Mouse (Mus musculus) neural tube, embryonic 13.5 days (tissue): ENCODE data around the gene Tc2n. TPM values are rescaled to one million over a fixed set of nuclear protein-coding genes. Genes with fewer than 3 reads are reported as not detected.
"Not testable (repeated sequence)": the region's sequence is repeated elsewhere in the genome, so short reads cannot be mapped to it uniquely, and the experiment has no call there.

Source experiments
- ATAC-seq: fragments of 200-750 bp; cut with Nextera tagmentation; 2 replicates; pipeline ENCODE4 v1.8.0; 2017; ENCODE audit warnings: low read depth, mild to moderate bottlenecking, moderate TSS enrichment, moderate library complexity
- H3K27ac ChIP-seq: fragments of 300-500 bp; sonication (generic); replicated peaks from 2 replicates; pipeline ENCODE4 v1.5.1; 2015; ENCODE audit warnings: moderate library complexity, mild to moderate bottlenecking, inconsistent platforms
- H3K27me3 ChIP-seq: fragments of 300-500 bp; sonication (generic); 2 replicates; pipeline ENCODE4 v1.6.1; 2015; ENCODE audit warnings: mild to moderate bottlenecking, inconsistent platforms
- H3K36me3 ChIP-seq: fragments of 300-500 bp; sonication (generic); 2 replicates; pipeline ENCODE4 v1.6.1; 2015; ENCODE audit warnings: mild to moderate bottlenecking, inconsistent platforms
- H3K4me1 ChIP-seq: fragments of 300-500 bp; sonication (generic); replicated peaks from 2 replicates; pipeline ENCODE4 v1.6.1; 2015; ENCODE audit warnings: inconsistent platforms
- H3K4me2 ChIP-seq: fragments of 300-500 bp; sonication (generic); 2 replicates; pipeline ENCODE4 v1.6.1; 2015; ENCODE audit warnings: inconsistent platforms, mild to moderate bottlenecking, moderate library complexity
- H3K4me3 ChIP-seq: fragments of 300-500 bp; sonication (generic); 2 replicates; pipeline ENCODE4 v1.5.1; 2015; ENCODE audit warnings: mild to moderate bottlenecking, inconsistent platforms
- H3K9ac ChIP-seq: fragments of 300-500 bp; sonication (generic); 2 replicates; pipeline ENCODE4 v1.6.1; 2015; ENCODE audit warnings: moderate library complexity, mild to moderate bottlenecking, inconsistent platforms
- H3K9me3 ChIP-seq: fragments of 300-500 bp; sonication (generic); 2 replicates; pipeline ENCODE4 v1.6.1; 2016; ENCODE audit warnings: inconsistent platforms
- WGBS: fragments of 180-500 bp; shearing (Covaris S2); methylation state at CpG from one replicate; pipeline ENCODE4 v1.1.7; 2015; 5-methylcytosine and 5-hydroxymethylcytosine counted together
- polyA plus RNA-seq: library from polyadenylated mRNA; unstranded; fragments of >200 nt; fragmentation: Nextera tagmentation; extraction: Ambion mirVana; gene quantifications from 2 replicates; pipeline ENCODE4 v1.2.1, GENCODE M21; 2015

The Tc2n gene
- polyA plus RNA-seq, 1 experiment from 2014 or later = 0.11 TPM

DNA sequence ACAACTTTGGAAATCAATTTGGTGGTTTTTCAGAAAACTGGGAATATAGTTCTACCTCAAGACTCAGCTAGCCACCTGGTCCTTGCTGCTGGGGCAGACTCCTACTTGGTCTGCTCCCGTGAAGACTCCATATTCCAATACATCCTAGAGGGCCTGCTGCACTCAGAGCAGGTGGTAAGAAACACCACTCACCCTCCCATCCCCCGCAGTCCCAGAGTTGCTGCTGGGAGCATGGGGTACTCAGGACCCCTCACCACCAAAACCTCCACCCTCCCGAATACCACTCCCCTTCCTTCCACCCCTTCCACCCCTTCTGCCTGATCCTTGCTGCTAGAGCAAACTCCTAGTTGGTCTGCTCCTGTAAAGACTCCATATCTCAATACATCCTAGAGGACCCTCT is 19.1 kb downstream of the Tc2n start:
- no peak overlapping the region for H3K4me2 ChIP-seq
- WGBS = 81% methylated on average over 3 of the region's 3 CpGs
- H3K36me3 ChIP-seq = no peaks in the 10 kb centered on the region
- H3K4me3 ChIP-seq = no peak overlapping the region
- H3K9ac ChIP-seq = no peak overlapping the region
- no peak for ATAC-seq
- no peaks in the 10 kb centered on the region for H3K4me1 ChIP-seq
- H3K27me3 ChIP-seq = no peaks in the 10 kb centered on the region
- H3K9me3 ChIP-seq = no peaks in the 10 kb centered on the region
- H3K27ac ChIP-seq = no peak overlapping the region

DNA sequence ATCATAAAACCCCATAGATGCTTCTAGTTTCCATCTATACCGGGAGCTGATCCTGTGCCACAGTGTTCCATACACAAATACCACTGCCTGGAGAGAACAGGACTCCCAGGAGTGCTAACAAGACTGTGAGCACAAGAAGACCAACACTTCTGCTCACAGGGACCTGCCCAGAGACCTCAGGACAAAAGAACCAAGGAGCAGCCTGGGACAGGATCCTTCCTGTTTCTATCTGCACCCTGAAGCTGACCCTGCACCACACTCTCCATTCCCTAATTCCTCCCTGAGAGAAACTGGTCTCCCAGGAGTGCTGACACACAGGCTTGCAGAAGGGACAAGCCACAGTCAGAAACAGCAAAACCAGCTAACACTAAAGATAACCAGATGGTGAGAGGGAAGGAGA is 21.8 kb downstream of the Tc2n start:
- H3K4me3 ChIP-seq = no peak overlapping the region
- 90% methylated on average over 1 of the region's 1 CpGs for WGBS

GRCm38 (mm10) chr12:101680538-101680937 is 37.8 kb downstream of the Tc2n start:
- Histone ChIP-seq H3K36me3 (no peaks in the 10 kb centered on the region), H3K4me2 (no peak overlapping the region), H3K27me3 (no peaks in the 10 kb centered on the region), H3K9ac (no peak overlapping the region), H3K27ac (no peak overlapping the region), H3K9me3 (no peaks in the 10 kb centered on the region), H3K4me1 (no peaks in the 10 kb centered on the region), H3K4me3 (no peak overlapping the region)
- no peak for ATAC-seq
- 97% methylated on average over 2 of the region's 2 CpGs for WGBS

More for the DNA sequence above, 21.8 kb downstream of the Tc2n start:
- Histone ChIP-seq H3K27me3 (no peaks in the 10 kb centered on the region), H3K9me3 (no peaks in the 10 kb centered on the region), H3K36me3 (no peaks in the 10 kb centered on the region), H3K4me2 (no peak overlapping the region), H3K4me1 (no peaks in the 10 kb centered on the region), H3K9ac (no peak overlapping the region), H3K27ac (no peak overlapping the region)
- ATAC-seq = no peak

DNA sequence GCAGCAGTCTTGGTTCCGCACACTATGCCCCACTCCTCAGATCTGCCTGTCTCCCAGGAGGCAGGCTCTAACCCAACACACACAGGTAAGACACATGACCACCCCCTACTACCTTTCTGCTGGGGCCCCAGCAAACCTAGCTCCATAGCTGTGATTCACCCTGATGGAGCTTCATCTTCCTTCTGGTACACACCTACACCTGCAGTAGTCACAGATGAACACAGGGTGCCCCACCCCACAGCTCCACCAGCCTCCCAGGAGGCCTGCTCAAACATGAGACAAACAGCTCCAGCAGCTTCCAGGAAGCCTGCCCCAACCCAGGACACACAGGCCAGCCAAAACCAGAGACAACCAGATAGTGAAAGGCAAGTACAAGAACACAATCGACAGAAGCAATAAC is 50.8 kb downstream of the Tc2n start:
- Histone ChIP-seq H3K4me2 (no peak overlapping the region), H3K27ac (no peak overlapping the region), H3K4me1 (no peaks in the 10 kb centered on the region), H3K27me3 (no peaks in the 10 kb centered on the region), H3K4me3 (no peak overlapping the region), H3K9ac (no peak overlapping the region), H3K36me3 (no peaks in the 10 kb centered on the region), H3K9me3 (no peaks in the 10 kb centered on the region)
- no peak for ATAC-seq
- WGBS = 94% methylated on average over 2 of the region's 2 CpGs

GRCm38 (mm10) chr12:101633137-101633536 is 85.2 kb downstream of the Tc2n start:
- Histone ChIP-seq H3K27ac (no peak overlapping the region), H3K27me3 (no peaks in the 10 kb centered on the region), H3K36me3 (no peaks in the 10 kb centered on the region), H3K4me3 (no peak overlapping the region), H3K4me1 (no peaks in the 10 kb centered on the region), H3K9me3 (no peaks in the 10 kb centered on the region), H3K9ac (no peak overlapping the region), H3K4me2 (no peak overlapping the region)
- no peak for ATAC-seq
- WGBS = 98% methylated on average over 1 of the region's 1 CpGs

DNA sequence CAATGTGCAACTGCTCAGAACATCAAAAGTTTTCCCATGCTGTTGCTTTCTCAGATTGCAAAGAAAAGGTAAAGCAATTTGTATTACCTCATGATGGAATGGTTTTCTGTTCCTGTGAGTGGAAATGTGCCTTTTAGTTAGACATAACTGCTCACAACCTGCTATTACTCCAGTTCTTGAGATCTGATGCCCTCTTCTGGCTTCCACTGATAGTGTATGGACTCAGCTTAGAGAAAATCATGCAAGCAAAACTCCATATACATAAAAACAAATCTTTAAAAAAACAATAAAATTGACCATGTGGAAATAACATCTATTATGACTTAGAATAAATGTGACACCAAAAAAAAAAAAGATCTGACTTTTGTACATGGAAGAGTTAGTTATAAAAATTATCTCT is 111.7 kb downstream of the Tc2n start:
- H3K4me1 ChIP-seq, H3K27me3 ChIP-seq, H3K4me3 ChIP-seq, H3K4me2 ChIP-seq, H3K36me3 ChIP-seq, H3K9ac ChIP-seq, H3K9me3 ChIP-seq, H3K27ac ChIP-seq, ATAC-seq: not testable (repeated sequence)

Other genes with a start within 250 kb of the Tc2n start
- gene Fbln5, start 100.5 kb upstream of the Tc2n start, polyA plus RNA-seq = 11.5 and 11.7 TPM in 2 replicates
- 19.5 and 22.8 TPM in 2 replicates for gene Trip11, start 194.7 kb upstream of the Tc2n start, polyA plus RNA-seq
- gene Atxn3, start 239.7 kb upstream of the Tc2n start, polyA plus RNA-seq = 11.6 and 13.0 TPM in 2 replicates